Mouse (Mus musculus) kidney, adult 2 months (tissue): ENCODE data around the gene Zic1.

Experiments
- CTCF ChIP-seq: fragments of 200-500 bp; conservative IDR thresholded peaks from 2 replicates; pipeline ENCODE4 v1.5.1; 2011; ENCODE audit warnings: low read depth, mild to moderate bottlenecking, control low read depth, low read length, moderate library complexity, mixed read lengths; ENCODE audit not compliant: insufficient read depth, insufficient read length
- POLR2A ChIP-seq: fragments of 200-500 bp; IDR thresholded peaks from one replicate; pipeline ENCODE4 v1.6.1; 2011; ENCODE audit warnings: low read depth, low read length, control low read depth

GRCm38 (mm10) chr9:91377036-91377872, 11.6 kb upstream of the Zic1 start:
- no peak for TF ChIP-seq CTCF
- no peak for TF ChIP-seq POLR2A
